8 mouse cellular contexts compared by ENCODE assay signal in genomic region chr15:92264980-92265707, GRCm38 (mm10).
DNase-seq lines count a peak whose midpoint lies in the region; ATAC-seq and TF ChIP-seq lines count a peak whose summit lies in the region.

No protein-coding gene starts in this region.

- no peaks in the 10 kb centered on the region for H3K9me3 ChIP-seq in heart, postnatal 0 days (replicated peaks; ENCODE audit: control insufficient read depth, low read length)
- H3K9me3 ChIP-seq in forebrain, postnatal 0 days (ENCODE audit: low read length) = no peaks in the 10 kb centered on the region

- ATAC-seq in heart, postnatal 0 days (ENCODE audit: insufficient read depth, low read depth) = no peak
- peak; percentile 62 for ATAC-seq in forebrain, postnatal 0 days
- ATAC-seq in megakaryocyte progenitor cell, adult 5-6 weeks (replicated peaks; ENCODE audit: poor library complexity) = peak; percentile 85
- ATAC-seq in megakaryocyte-erythroid progenitor cell, adult 5-6 weeks (replicated peaks; ENCODE audit: low FRiP score, low TSS enrichment, poor library complexity, severe bottlenecking) = no peak

- H3K4me1 ChIP-seq in heart, postnatal 0 days (ENCODE audit: control insufficient read depth, insufficient read depth) = no peaks in the 10 kb centered on the region
- H3K4me1 ChIP-seq in forebrain, postnatal 0 days (ENCODE audit: insufficient read depth) = no peaks in the 10 kb centered on the region

- DNase-seq in heart, postnatal 0 days (ENCODE audit: low spot score) = peak; percentile 36
- DNase-seq in heart, adult 11 months = no peak
- peak; percentile 31 for DNase-seq in CD4-positive helper T cell, adult 2 months (ENCODE audit: low read depth, low spot score)
- DNase-seq in brain, embryonic 18.5 days (ENCODE audit: low read depth, low spot score) = peak; percentile 64
- DNase-seq in forebrain, postnatal 0 days = peak; percentile 91
- DNase-seq in layer of hippocampus, adult 9-11 months = peak; percentile 29

- no peak overlapping the region for H3K4me3 ChIP-seq in heart, postnatal 0 days (ENCODE audit: low read depth, low read length)
- no peak overlapping the region for H3K4me3 ChIP-seq in forebrain, postnatal 0 days (ENCODE audit: low read depth, low read length)

- H3K27ac ChIP-seq in heart, postnatal 0 days (ENCODE audit: low read depth) = no peak overlapping the region
- H3K27ac ChIP-seq in forebrain, postnatal 0 days (ENCODE audit: low read depth, low read length) = no peak overlapping the region

- no peak for TF ChIP-seq EP300 in heart, postnatal 0 days (IDR thresholded peaks at IDR 0.05; ENCODE audit: low read depth)

- H3K9ac ChIP-seq in heart, postnatal 0 days (replicated peaks; ENCODE audit: low read depth, low read length) = no peak overlapping the region
- H3K9ac ChIP-seq in forebrain, postnatal 0 days = no peak overlapping the region

- TF ChIP-seq CTCF in heart, postnatal 0 days (IDR thresholded peaks at IDR 0.05; ENCODE audit: low read depth) = peak; percentile 79
- TF ChIP-seq CTCF in forebrain, postnatal 0 days (IDR thresholded peaks at IDR 0.05; ENCODE audit: low read depth) = peak; percentile 78

- no peaks in the 10 kb centered on the region for H3K27me3 ChIP-seq in heart, postnatal 0 days (ENCODE audit: control insufficient read depth, insufficient read depth, low read length)
- no peaks in the 10 kb centered on the region for H3K27me3 ChIP-seq in forebrain, postnatal 0 days (ENCODE audit: insufficient read depth, low read length)

- 18% methylated on average over 7 of the region's 7 CpGs for WGBS in heart, postnatal 0 days
- 20% methylated on average over 7 of the region's 7 CpGs for WGBS in forebrain, postnatal 0 days

- H3K36me3 ChIP-seq in heart, postnatal 0 days (replicated peaks; ENCODE audit: control insufficient read depth, insufficient read depth, low read length) = no peaks in the 10 kb centered on the region
- H3K36me3 ChIP-seq in forebrain, postnatal 0 days (ENCODE audit: insufficient read depth) = peaks cover 7% of the 10 kb centered on the region; the same call in 1 of the 2 replicates

- H3K4me2 ChIP-seq in heart, postnatal 0 days (ENCODE audit: low read depth, low read length) = no peak overlapping the region
- H3K4me2 ChIP-seq in forebrain, postnatal 0 days (ENCODE audit: low read depth) = no peak overlapping the region

Comparison
In these comparisons a context has a peak if more than half of its experiments do, and no peak if none do; other contexts are left out.
1. ATAC-seq: peak in forebrain, postnatal 0 days (single experiment) and megakaryocyte progenitor cell, adult 5-6 weeks (single experiment); none in heart, postnatal 0 days (single experiment) and megakaryocyte-erythroid progenitor cell, adult 5-6 weeks (single experiment).